Mouse (Mus musculus): ENCODE results near the gene 4930430F08Rik. TPM values are rescaled to one million over a fixed set of nuclear protein-coding genes. Genes with fewer than 3 reads are reported as not detected.

The 4930430F08Rik gene
- polyA plus RNA-seq, 1 experiment from 2014 or later = 7.7 TPM

DNA sequence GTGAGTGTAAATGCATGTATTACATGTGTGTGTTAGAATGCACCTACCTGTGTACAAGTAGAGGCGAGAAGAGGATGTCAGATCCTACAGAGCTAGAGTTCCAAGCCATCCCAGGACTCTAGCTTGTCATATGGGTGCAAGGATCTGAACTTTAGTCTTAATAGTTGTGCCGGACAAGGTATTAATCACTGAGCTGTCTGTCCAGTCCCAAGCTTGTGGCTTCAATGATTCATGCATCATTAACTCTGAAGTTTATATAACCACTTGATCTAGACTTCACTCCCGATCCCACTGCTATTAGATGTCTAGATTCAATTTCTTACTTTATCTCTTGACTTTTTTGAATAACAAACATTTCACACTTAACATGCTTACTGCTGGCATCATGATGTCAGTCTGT lies 8.1 kb upstream of the 4930430F08Rik start:
- DNase-seq (ENCODE audit: low spot score) = no peak
- H3K4me1 ChIP-seq (replicated peaks; ENCODE audit: control insufficient read depth, insufficient read depth, low read length) = no peaks in the 10 kb centered on the region
- no peak overlapping the region for H3K9ac ChIP-seq (ENCODE audit: low read length)
- H3K4me2 ChIP-seq (ENCODE audit: low read length) = no peak overlapping the region
- no peak overlapping the region for H3K4me3 ChIP-seq (ENCODE audit: low read depth, low read length)
- ATAC-seq (replicated peaks; ENCODE audit: low FRiP score, low TSS enrichment, low read depth) = no peak
- H3K36me3 ChIP-seq (ENCODE audit: control insufficient read depth, insufficient read depth, low read length) = no peaks in the 10 kb centered on the region
- no peak overlapping the region for H3K27ac ChIP-seq (ENCODE audit: low read depth)
- 83% methylated on average over 3 of the region's 3 CpGs for WGBS
- no peaks in the 10 kb centered on the region for H3K9me3 ChIP-seq (ENCODE audit: control insufficient read depth, low read length)
- H3K27me3 ChIP-seq (replicated peaks; ENCODE audit: control insufficient read depth, insufficient read depth, low read length) = no peaks in the 10 kb centered on the region

DNA sequence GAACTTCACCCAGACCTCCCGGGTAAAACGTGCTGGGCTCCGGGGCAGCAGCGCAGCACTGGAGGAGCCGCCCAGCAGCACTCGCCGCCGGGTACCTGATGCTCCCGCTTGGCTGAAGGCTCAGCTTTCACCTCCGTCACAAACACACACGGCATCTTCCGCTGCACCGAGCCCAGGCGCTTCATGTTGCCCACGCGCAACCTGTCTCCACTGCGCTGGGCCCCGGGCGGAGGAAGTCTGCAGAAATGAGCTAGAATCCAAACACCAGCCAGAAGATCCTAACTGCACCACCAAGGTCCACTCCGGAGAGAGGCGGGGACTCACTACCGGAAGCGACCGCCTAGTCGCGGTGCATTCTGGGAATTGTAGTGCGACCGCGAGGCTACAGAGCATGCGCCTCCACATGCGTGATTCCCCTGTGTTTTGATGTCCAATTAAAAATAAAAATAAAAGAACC lies 1.3 kb downstream of the 4930430F08Rik start:
- DNase-seq (ENCODE audit: low spot score) (peak; percentile 92), ATAC-seq (replicated peaks; ENCODE audit: low FRiP score, low TSS enrichment, low read depth) (peak; percentile 99)
- Histone ChIP-seq H3K9ac (ENCODE audit: low read length) (peak overlapping the region; percentile 62), H3K4me2 (ENCODE audit: low read length) (peak overlapping the region; percentile 72), H3K27ac (ENCODE audit: low read depth) (no peak overlapping the region), H3K9me3 (ENCODE audit: control insufficient read depth, low read length) (no peaks in the 10 kb centered on the region), H3K4me3 (ENCODE audit: low read depth, low read length) (peak overlapping the region; percentile 72), H3K4me1 (replicated peaks; ENCODE audit: control insufficient read depth, insufficient read depth, low read length) (no peaks in the 10 kb centered on the region), H3K27me3 (replicated peaks; ENCODE audit: control insufficient read depth, insufficient read depth, low read length) (no peaks in the 10 kb centered on the region), H3K36me3 (ENCODE audit: control insufficient read depth, insufficient read depth, low read length) (no peaks in the 10 kb centered on the region)
- under 1% methylated on average over 31 of the region's 31 CpGs for WGBS

DNA sequence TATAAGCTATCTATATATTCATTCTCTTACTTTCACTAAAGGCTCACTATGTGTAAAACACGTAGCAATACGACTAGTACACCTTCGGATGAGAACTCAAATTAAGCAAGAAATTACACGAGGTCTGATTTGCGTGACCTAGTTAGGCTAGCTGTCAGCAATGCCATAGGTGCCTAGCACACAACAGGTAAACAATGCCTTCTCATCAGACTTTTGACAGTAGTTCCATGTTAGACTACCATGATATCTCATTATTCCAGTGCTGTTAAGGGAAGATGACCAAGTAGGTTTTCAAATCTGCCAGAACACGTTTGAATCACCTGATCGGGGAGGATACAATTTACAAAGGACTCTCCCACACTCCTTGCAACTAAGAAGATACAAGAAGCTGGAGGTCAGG lies 1.7 kb downstream of the 4930430F08Rik start:
- Histone ChIP-seq H3K4me3 (ENCODE audit: low read depth, low read length) (peak overlapping the region; percentile 72), H3K4me2 (ENCODE audit: low read length) (peak overlapping the region; percentile 72), H3K36me3 (ENCODE audit: control insufficient read depth, insufficient read depth, low read length) (no peaks in the 10 kb centered on the region), H3K4me1 (replicated peaks; ENCODE audit: control insufficient read depth, insufficient read depth, low read length) (no peaks in the 10 kb centered on the region), H3K9ac (ENCODE audit: low read length) (peak overlapping the region; percentile 62), H3K27ac (ENCODE audit: low read depth) (no peak overlapping the region), H3K9me3 (ENCODE audit: control insufficient read depth, low read length) (no peaks in the 10 kb centered on the region), H3K27me3 (replicated peaks; ENCODE audit: control insufficient read depth, insufficient read depth, low read length) (no peaks in the 10 kb centered on the region)
- no peak for DNase-seq (ENCODE audit: low spot score)
- 37% methylated on average over 7 of the region's 7 CpGs for WGBS
- 0 out of 2 replicates have a peak, but pooled peaks have one; percentile 12 for ATAC-seq (replicated peaks; ENCODE audit: low FRiP score, low TSS enrichment, low read depth)

- Histone ChIP-seq H3K27me3 (replicated peaks; ENCODE audit: control insufficient read depth, insufficient read depth, low read length) (no peaks in the 10 kb centered on the region), H3K27ac (ENCODE audit: low read depth) (no peak overlapping the region), H3K9ac (ENCODE audit: low read length) (no peak overlapping the region), H3K4me2 (ENCODE audit: low read length) (no peak overlapping the region), H3K36me3 (ENCODE audit: control insufficient read depth, insufficient read depth, low read length) (no peaks in the 10 kb centered on the region), H3K4me3 (ENCODE audit: low read depth, low read length) (no peak overlapping the region), H3K4me1 (replicated peaks; ENCODE audit: control insufficient read depth, insufficient read depth, low read length) (no peaks in the 10 kb centered on the region), H3K9me3 (ENCODE audit: control insufficient read depth, low read length) (no peaks in the 10 kb centered on the region)
- no peak for ATAC-seq (replicated peaks; ENCODE audit: low FRiP score, low TSS enrichment, low read depth)
- DNase-seq (ENCODE audit: low spot score) = no peak
- 82% methylated on average over 3 of the region's 3 CpGs for WGBS
Measured at GRCm38 (mm10) chr10:100584178-100584577, 6.0 kb downstream of the 4930430F08Rik start.

DNA sequence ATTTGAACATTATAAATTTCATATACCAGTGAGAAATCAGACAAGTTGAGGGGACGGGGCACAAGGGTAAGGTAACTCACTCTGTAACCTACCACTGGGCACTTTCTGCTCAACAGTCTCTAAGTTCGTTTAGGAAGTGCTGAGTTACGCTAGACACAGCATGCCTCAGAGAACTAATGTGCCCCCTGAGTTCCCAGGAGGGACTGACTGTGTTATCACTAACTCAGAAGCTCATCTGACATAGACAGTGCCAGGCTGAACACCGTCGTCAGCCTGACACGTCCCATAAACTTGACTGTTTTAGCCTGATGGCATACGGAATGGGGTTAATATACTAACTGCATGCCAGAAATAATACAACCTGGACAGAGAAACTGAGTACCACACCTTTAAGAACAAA lies 14.9 kb downstream of the 4930430F08Rik start:
- no peak overlapping the region for H3K9ac ChIP-seq (ENCODE audit: low read length)
- ATAC-seq (replicated peaks; ENCODE audit: low FRiP score, low TSS enrichment, low read depth) = no peak
- H3K4me2 ChIP-seq (ENCODE audit: low read length) = no peak overlapping the region
- no peak for DNase-seq (ENCODE audit: low spot score)
- no peaks in the 10 kb centered on the region for H3K9me3 ChIP-seq (ENCODE audit: control insufficient read depth, low read length)
- H3K27me3 ChIP-seq (replicated peaks; ENCODE audit: control insufficient read depth, insufficient read depth, low read length) = no peaks in the 10 kb centered on the region
- no peak overlapping the region for H3K4me3 ChIP-seq (ENCODE audit: low read depth, low read length)
- H3K36me3 ChIP-seq (ENCODE audit: control insufficient read depth, insufficient read depth, low read length) = peaks cover 34% of the 10 kb centered on the region
- no peaks in the 10 kb centered on the region for H3K4me1 ChIP-seq (replicated peaks; ENCODE audit: control insufficient read depth, insufficient read depth, low read length)
- WGBS = 85% methylated on average over 7 of the region's 7 CpGs
- no peak overlapping the region for H3K27ac ChIP-seq (ENCODE audit: low read depth)

DNA sequence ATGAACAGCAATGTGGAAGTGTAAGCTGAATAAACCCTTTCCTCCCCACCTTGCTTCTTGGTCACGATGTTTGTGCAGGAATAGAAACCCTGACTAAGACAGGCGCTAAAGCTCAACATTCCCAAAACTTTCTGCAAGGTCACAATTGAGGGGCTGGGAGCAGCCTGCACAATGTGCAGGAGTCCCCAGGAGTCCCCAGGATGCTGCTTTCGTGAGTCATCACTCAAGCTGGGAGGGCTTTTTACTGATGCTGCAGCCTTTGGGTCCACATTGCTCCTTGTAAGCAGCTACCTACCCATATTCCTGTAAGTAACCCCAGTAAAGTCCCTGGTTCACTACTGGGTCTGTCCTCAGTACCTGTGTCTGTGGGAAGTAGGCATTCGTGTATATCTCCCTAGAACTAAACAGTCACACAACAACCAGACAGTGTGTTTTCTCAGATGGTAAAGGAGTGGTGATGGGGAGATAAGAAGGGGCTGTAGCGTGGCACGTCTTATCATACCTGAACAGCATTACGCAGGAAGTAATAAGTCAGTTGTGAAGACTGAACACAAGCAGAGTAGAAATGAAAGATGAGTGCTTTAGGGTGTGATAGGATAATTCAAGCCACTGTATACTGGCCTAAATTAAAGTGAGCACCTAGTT lies 15.6 kb downstream of the 4930430F08Rik start:
- Histone ChIP-seq H3K4me3 (ENCODE audit: low read depth, low read length) (no peak overlapping the region), H3K9ac (ENCODE audit: low read length) (no peak overlapping the region), H3K27ac (ENCODE audit: low read depth) (no peak overlapping the region), H3K4me2 (ENCODE audit: low read length) (no peak overlapping the region), H3K9me3 (ENCODE audit: control insufficient read depth, low read length) (no peaks in the 10 kb centered on the region), H3K36me3 (ENCODE audit: control insufficient read depth, insufficient read depth, low read length) (peaks cover 34% of the 10 kb centered on the region), H3K27me3 (replicated peaks; ENCODE audit: control insufficient read depth, insufficient read depth, low read length) (no peaks in the 10 kb centered on the region), H3K4me1 (replicated peaks; ENCODE audit: control insufficient read depth, insufficient read depth, low read length) (no peaks in the 10 kb centered on the region)
- DNase-seq (ENCODE audit: low spot score) (no peak), ATAC-seq (replicated peaks; ENCODE audit: low FRiP score, low TSS enrichment, low read depth) (no peak)
- 91% methylated on average over 7 of the region's 7 CpGs for WGBS

DNA sequence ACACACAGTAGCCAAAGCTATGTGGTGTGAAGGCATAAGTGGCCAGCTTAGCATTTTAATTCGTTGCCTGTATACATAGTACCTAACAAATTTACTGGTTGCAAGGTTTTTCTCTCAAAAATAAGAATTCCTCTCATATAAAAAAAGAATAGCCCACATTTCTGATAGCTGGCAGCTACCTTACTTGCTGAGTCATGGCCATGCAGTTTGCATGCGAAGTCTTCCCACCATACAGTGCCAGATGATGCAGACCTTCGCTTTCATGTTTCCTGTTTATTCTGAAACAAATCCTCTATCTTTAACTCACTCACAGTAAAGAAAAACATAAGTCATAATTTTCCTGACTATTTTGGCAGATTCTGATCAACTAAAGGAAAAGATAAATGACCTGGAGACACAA lies 18.5 kb downstream of the 4930430F08Rik start:
- no peak overlapping the region for H3K4me2 ChIP-seq (ENCODE audit: low read length)
- H3K27me3 ChIP-seq (replicated peaks; ENCODE audit: control insufficient read depth, insufficient read depth, low read length) = no peaks in the 10 kb centered on the region
- H3K27ac ChIP-seq (ENCODE audit: low read depth) = no peak overlapping the region
- no peaks in the 10 kb centered on the region for H3K4me1 ChIP-seq (replicated peaks; ENCODE audit: control insufficient read depth, insufficient read depth, low read length)
- no peaks in the 10 kb centered on the region for H3K9me3 ChIP-seq (ENCODE audit: control insufficient read depth, low read length)
- 87% methylated on average over 3 of the region's 3 CpGs for WGBS
- no peak overlapping the region for H3K9ac ChIP-seq (ENCODE audit: low read length)
- no peak overlapping the region for H3K4me3 ChIP-seq (ENCODE audit: low read depth, low read length)
- no peak for DNase-seq (ENCODE audit: low spot score)
- H3K36me3 ChIP-seq (ENCODE audit: control insufficient read depth, insufficient read depth, low read length) = peaks cover 33% of the 10 kb centered on the region
- ATAC-seq (replicated peaks; ENCODE audit: low FRiP score, low TSS enrichment, low read depth) = no peak

DNA sequence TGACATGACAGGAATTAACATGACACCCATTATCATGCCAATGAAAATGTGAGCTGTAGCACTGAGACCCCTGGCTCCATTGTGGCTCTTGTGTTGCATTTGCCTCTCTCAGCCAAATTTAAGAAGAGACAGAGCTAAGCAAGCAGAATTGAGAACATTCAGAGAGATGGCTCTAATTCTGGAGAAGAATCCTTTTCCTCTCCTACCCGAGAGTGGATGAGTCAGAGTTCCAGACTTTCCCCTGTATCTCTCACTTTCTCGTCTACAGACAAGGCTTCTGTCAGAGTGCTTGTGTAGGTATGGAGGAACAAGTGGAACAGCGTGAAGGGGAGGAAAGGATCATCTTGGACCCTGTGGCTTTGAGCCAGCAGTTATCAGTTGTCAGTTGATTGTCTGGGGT lies 26.1 kb downstream of the 4930430F08Rik start:
- 89% methylated on average over 3 of the region's 3 CpGs for WGBS
- no peak for ATAC-seq (replicated peaks; ENCODE audit: low FRiP score, low TSS enrichment, low read depth)
- no peaks in the 10 kb centered on the region for H3K9me3 ChIP-seq (ENCODE audit: control insufficient read depth, low read length)
- H3K36me3 ChIP-seq (ENCODE audit: control insufficient read depth, insufficient read depth, low read length) = peaks cover 18% of the 10 kb centered on the region; the same call in 1 of the 2 replicates
- H3K4me3 ChIP-seq (ENCODE audit: low read depth, low read length) = no peak overlapping the region
- no peaks in the 10 kb centered on the region for H3K4me1 ChIP-seq (replicated peaks; ENCODE audit: control insufficient read depth, insufficient read depth, low read length)
- DNase-seq (ENCODE audit: low spot score) = no peak
- H3K27me3 ChIP-seq (replicated peaks; ENCODE audit: control insufficient read depth, insufficient read depth, low read length) = no peaks in the 10 kb centered on the region
- no peak overlapping the region for H3K4me2 ChIP-seq (ENCODE audit: low read length)
- no peak overlapping the region for H3K9ac ChIP-seq (ENCODE audit: low read length)
- no peak overlapping the region for H3K27ac ChIP-seq (ENCODE audit: low read depth)
